Mouse (Mus musculus) heart, adult 9 months (tissue): ENCODE measurements around the gene Crmp1.
A peak's percentile ranks its signal among the peaks of the same experiment; 100 is the strongest.

Source experiments
- DNase-seq, 2 experiments: peaks; one replicate each; pipeline ENCODE4 v3.0.0; 2022; ENCODE audit warnings: low spot score in 2 of 2

Gene Crmp1

GRCm38 (mm10) chr5:37296717-37297116, 55.0 kb downstream of the Crmp1 start:
- DNase-seq: no peak

- DNase-seq: no peak
Measured at GRCm38 (mm10) chr5:37298370-37298769, 56.6 kb downstream of the Crmp1 start.

- no peak for DNase-seq
Measured at GRCm38 (mm10) chr5:37310026-37310425, 68.3 kb downstream of the Crmp1 start.

GRCm38 (mm10) chr5:37312980-37313722, 71.4 kb downstream of the Crmp1 start:
- DNase-seq: no peak

GRCm38 (mm10) chr5:37318715-37319114, 77.0 kb downstream of the Crmp1 start:
- DNase-seq: no peak

- DNase-seq: no peak
Measured at GRCm38 (mm10) chr5:37320174-37320573, 78.4 kb downstream of the Crmp1 start.

- DNase-seq: no peak
Measured at GRCm38 (mm10) chr5:37320761-37321160, 79.0 kb downstream of the Crmp1 start.

- no peak for DNase-seq
Measured at GRCm38 (mm10) chr5:37326675-37327074, 84.9 kb downstream of the Crmp1 start.

- DNase-seq: no peak
Measured at GRCm38 (mm10) chr5:37330449-37331132, 88.9 kb downstream of the Crmp1 start.

GRCm38 (mm10) chr5:37331133-37331505, 89.4 kb downstream of the Crmp1 start:
- no peak for DNase-seq

- no peak for DNase-seq
Measured at GRCm38 (mm10) chr5:37332066-37332465, 90.3 kb downstream of the Crmp1 start.

- DNase-seq: no peak
Measured at GRCm38 (mm10) chr5:37335061-37335460, 93.3 kb downstream of the Crmp1 start.

GRCm38 (mm10) chr5:37336485-37337105, 94.9 kb downstream of the Crmp1 start, which contains the start of gene Evc:
TSS of gene Evc (minus strand) at chr5:37336894.
- DNase-seq: peak; percentile 68 to 78

- DNase-seq: no peak
Measured at GRCm38 (mm10) chr5:37337696-37338095, 96.0 kb downstream of the Crmp1 start.

- peak; percentile 69 to 71 for DNase-seq
Measured at GRCm38 (mm10) chr5:37338288-37338687, 96.5 kb downstream of the Crmp1 start, which contains the start of gene Evc2. TSS of gene Evc2 (plus strand) at chr5:37338499.
